Mouse (Mus musculus): ENCODE results near the gene Rnf31. TPM values are rescaled to one million over a fixed set of nuclear protein-coding genes. Genes with fewer than 3 reads are reported as not detected.

The Rnf31 gene
- total RNA-seq, 2 experiments from 2014 or later, result 10.5 to 34.4 TPM

DNA sequence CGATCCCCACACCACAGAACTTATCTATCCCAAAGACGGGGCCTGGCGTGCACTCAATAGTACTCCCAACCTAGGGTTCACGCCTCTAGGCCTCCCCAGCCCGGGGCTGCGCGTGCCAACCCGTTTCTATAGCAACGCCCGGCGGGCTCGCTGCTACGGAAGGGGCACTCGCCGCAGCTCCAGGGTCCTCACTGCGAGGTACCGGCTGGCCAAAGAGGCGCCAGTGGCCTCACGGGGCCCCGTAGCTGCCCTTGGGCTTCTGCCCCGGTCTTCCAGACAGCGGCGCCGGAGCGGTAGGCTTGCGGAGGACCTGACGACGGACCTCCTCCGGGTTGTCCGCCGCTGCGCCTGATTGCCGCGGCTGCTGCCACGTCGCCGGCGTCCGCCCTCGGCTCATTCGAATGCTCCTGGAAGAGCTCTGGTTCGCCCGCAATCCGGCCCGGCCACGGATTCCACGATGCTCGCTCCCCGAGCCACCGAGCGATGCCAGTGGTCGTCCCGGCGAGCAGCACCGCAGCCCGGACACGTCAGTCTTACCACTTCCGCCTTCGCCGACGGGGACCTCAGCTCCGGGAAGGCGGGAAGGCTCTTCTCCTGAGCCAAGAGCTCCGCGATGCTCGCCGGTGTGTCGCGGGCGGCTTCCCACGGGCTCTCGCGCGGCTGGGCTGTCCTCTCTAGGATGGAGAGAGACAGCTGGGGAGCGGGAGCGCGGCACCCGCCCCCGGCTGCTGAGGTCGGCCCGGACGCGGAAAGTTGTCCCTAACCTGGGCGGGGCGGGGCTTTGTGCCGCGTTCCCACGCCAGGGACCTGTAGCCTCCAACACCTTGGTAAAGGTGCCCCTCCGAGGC, 51.8 kb downstream of the Rnf31 start, which contains the start of gene Tm9sf1:
TSS of gene Tm9sf1 (minus strand) at position 747 of the 848 bp plus-strand sequence.
- peak; percentile 78 for ATAC-seq (replicated peaks; ENCODE audit: poor library complexity)

DNA sequence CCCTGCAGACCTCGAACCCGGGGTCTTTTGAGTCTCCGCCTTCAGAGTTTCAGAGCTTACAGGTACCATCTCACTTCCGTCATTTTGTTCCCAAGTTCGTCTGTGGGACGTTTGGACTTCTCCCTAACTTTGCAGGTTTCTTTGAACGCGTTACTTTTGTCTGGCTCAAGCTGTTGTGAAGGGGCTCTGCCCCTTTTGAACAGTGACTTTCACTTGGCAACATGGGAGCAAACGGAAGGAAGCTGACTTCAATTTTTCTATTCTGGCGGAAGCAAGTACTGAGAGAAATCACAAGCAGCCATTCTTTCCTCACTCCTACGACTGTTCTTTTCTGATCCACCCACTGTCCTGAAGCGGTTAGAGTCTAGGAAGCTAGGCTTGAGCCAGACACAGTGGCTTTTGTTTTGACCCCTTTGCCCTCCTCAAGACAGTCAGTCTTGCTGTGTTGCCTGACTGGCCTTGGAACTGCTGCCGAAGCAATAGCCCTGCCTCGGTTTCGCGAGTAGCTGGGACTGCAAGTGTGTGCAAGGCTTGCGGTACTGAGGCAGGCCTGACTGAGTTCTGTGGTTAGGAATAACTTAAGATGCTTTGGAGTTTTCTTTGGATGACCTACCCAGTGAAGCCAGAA, 52.9 kb downstream of the Rnf31 start:
- no peak for ATAC-seq (replicated peaks; ENCODE audit: poor library complexity)

DNA sequence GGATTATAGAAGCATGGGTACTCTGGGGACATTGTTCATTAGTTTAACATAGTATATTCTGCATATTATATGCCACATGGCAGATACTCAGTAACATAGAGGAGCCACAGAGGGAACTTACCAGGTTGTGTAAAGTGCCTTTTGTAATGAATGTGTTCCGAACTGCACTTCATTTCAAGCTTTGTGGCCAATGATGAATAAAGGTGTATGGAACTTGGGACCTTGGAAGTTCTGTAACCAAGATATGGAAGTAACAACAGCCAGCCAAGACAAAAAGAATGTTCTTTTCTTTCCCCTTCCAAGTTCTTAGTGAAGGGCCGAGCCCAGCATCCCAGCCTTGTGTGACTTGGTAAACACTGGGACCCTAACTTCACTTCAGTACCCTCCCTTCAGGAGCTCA, 58.4 kb downstream of the Rnf31 start, which contains the start of gene Tssk4:
TSS of gene Tssk4 (plus strand) at position 301 of the 400 bp plus-strand sequence.
- ATAC-seq (replicated peaks; ENCODE audit: poor library complexity), result no peak

DNA sequence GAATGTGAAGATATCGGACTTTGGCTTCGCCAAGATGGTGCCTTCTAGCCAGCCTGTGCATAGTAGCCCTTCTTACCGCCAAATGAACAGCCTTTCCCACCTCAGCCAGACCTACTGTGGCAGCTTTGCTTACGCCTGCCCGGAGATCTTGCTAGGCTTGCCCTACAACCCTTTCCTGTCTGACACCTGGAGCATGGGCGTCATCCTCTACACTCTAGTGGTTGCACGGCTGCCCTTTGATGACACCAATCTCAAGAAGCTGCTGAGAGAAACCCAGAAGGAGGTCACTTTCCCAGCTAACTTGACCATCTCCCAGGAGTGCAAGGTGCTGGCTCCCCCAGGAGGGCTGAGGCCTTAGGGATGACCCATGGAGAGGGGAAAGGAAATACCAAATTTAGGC, 60.0 kb downstream of the Rnf31 start:
- ATAC-seq (replicated peaks; ENCODE audit: poor library complexity), result no peak

Other genes with a start within 250 kb of the Rnf31 start
Only the 30 nearest of the 31 such genes appear.
- 38.9 and 48.0 TPM in 2 replicates for gene Dhrs4, start 113.0 kb upstream of the Rnf31 start, total RNA-seq (2015)
- 58.8 and 67.3 TPM in 2 replicates for gene Dhrs4, start 113.0 kb upstream of the Rnf31 start, total RNA-seq (2017)
- 0.05 and 0.15 TPM in 2 replicates for gene Carmil3, start 101.1 kb upstream of the Rnf31 start, total RNA-seq (2015)
- gene Carmil3, start 101.1 kb upstream of the Rnf31 start, total RNA-seq (2017), result not detected in 2 replicates
- gene Cpne6, start 81.3 kb upstream of the Rnf31 start, total RNA-seq (2015), result not detected in 2 replicates
- gene Cpne6, start 81.3 kb upstream of the Rnf31 start, total RNA-seq (2017), result not detected in 2 replicates
- gene Nrl, start 66.7 kb upstream of the Rnf31 start, total RNA-seq (2015), result not detected in 2 replicates
- not detected in 2 replicates for gene Nrl, start 66.7 kb upstream of the Rnf31 start, total RNA-seq (2017)
- 17.6 and 18.9 TPM in 2 replicates for gene Pck2, start 51.4 kb upstream of the Rnf31 start, total RNA-seq (2015)
- 32.5 and 44.3 TPM in 2 replicates for gene Pck2, start 51.4 kb upstream of the Rnf31 start, total RNA-seq (2017)
- gene Dcaf11, start 31.7 kb upstream of the Rnf31 start, total RNA-seq (2015), result 32.6 and 45.9 TPM in 2 replicates
- 61.1 and 69.1 TPM in 2 replicates for gene Dcaf11, start 31.7 kb upstream of the Rnf31 start, total RNA-seq (2017)
- gene A730061H03Rik, start 31.3 kb upstream of the Rnf31 start, total RNA-seq (2015), result 1.5 and 4.6 TPM in 2 replicates
- gene A730061H03Rik, start 31.3 kb upstream of the Rnf31 start, total RNA-seq (2017), result 3.3 and 8.2 TPM in 2 replicates
- 0.81 TPM in 1 of 2 replicates, not detected in the other for gene Fitm1, start 16.1 kb upstream of the Rnf31 start, total RNA-seq (2015)
- gene Fitm1, start 16.1 kb upstream of the Rnf31 start, total RNA-seq (2017), result 0.20 and 1.00 TPM in 2 replicates
- 899 and 931 TPM in 2 replicates for gene Psme1, start 13.6 kb upstream of the Rnf31 start, total RNA-seq (2015)
- 334 and 421 TPM in 2 replicates for gene Psme1, start 13.6 kb upstream of the Rnf31 start, total RNA-seq (2017)
- gene Emc9, start 6.4 kb upstream of the Rnf31 start, total RNA-seq (2015), result 5.1 and 5.5 TPM in 2 replicates
- 6.9 and 9.7 TPM in 2 replicates for gene Emc9, start 6.4 kb upstream of the Rnf31 start, total RNA-seq (2017)
- gene Psme2, start 595 bp upstream of the Rnf31 start, total RNA-seq (2015), result 374 and 388 TPM in 2 replicates
- gene Psme2, start 595 bp upstream of the Rnf31 start, total RNA-seq (2017), result 269 and 370 TPM in 2 replicates
- gene Irf9, start 11.9 kb downstream of the Rnf31 start, total RNA-seq (2015), result 20.6 and 24.8 TPM in 2 replicates
- gene Irf9, start 11.9 kb downstream of the Rnf31 start, total RNA-seq (2017), result 28.2 and 31.3 TPM in 2 replicates
- gene Rec8, start 26.3 kb downstream of the Rnf31 start, total RNA-seq (2015), result 3.5 and 9.5 TPM in 2 replicates
- gene Rec8, start 26.3 kb downstream of the Rnf31 start, total RNA-seq (2017), result 0.87 and 4.6 TPM in 2 replicates
- 28.3 and 31.0 TPM in 2 replicates for gene Ipo4, start 44.2 kb downstream of the Rnf31 start, total RNA-seq (2015)
- gene Ipo4, start 44.2 kb downstream of the Rnf31 start, total RNA-seq (2017), result 12.6 and 19.2 TPM in 2 replicates
- 6.7 and 8.5 TPM in 2 replicates for gene Gm49378, start 46.2 kb downstream of the Rnf31 start, total RNA-seq (2015)
- 1.5 and 4.9 TPM in 2 replicates for gene Gm49378, start 46.2 kb downstream of the Rnf31 start, total RNA-seq (2017)
- gene Tm9sf1, start 52.1 kb downstream of the Rnf31 start, total RNA-seq (2015), result 35.8 and 39.1 TPM in 2 replicates
- gene Tm9sf1, start 52.1 kb downstream of the Rnf31 start, total RNA-seq (2017), result 47.3 and 56.1 TPM in 2 replicates
- gene Tssk4, start 58.5 kb downstream of the Rnf31 start, total RNA-seq (2015), result 0.37 and 0.62 TPM in 2 replicates
- gene Tssk4, start 58.5 kb downstream of the Rnf31 start, total RNA-seq (2017), result 0.08 and 0.88 TPM in 2 replicates
- 19.3 and 21.4 TPM in 2 replicates for gene Mdp1, start 68.8 kb downstream of the Rnf31 start, total RNA-seq (2015)
- 21.7 and 22.4 TPM in 2 replicates for gene Mdp1, start 68.8 kb downstream of the Rnf31 start, total RNA-seq (2017)
- 29.4 and 36.0 TPM in 2 replicates for gene Gmpr2, start 80.2 kb downstream of the Rnf31 start, total RNA-seq (2015)
- 38.1 and 39.5 TPM in 2 replicates for gene Gmpr2, start 80.2 kb downstream of the Rnf31 start, total RNA-seq (2017)
- gene Nedd8, start 80.4 kb downstream of the Rnf31 start, total RNA-seq (2015), result 491 and 506 TPM in 2 replicates
- 258 and 288 TPM in 2 replicates for gene Nedd8, start 80.4 kb downstream of the Rnf31 start, total RNA-seq (2017)
- 19.4 and 23.1 TPM in 2 replicates for gene Tinf2, start 90.1 kb downstream of the Rnf31 start, total RNA-seq (2015)
- gene Tinf2, start 90.1 kb downstream of the Rnf31 start, total RNA-seq (2017), result 17.7 and 26.3 TPM in 2 replicates
- 0.35 and 0.61 TPM in 2 replicates for gene Tgm1, start 122.2 kb downstream of the Rnf31 start, total RNA-seq (2015)
- gene Tgm1, start 122.2 kb downstream of the Rnf31 start, total RNA-seq (2017), result 0.20 and 1.1 TPM in 2 replicates
- 8.7 and 14.0 TPM in 2 replicates for gene Rabggta, start 130.6 kb downstream of the Rnf31 start, total RNA-seq (2015)
- gene Rabggta, start 130.6 kb downstream of the Rnf31 start, total RNA-seq (2017), result 12.6 and 14.0 TPM in 2 replicates
- 45.7 and 50.9 TPM in 2 replicates for gene Dhrs1, start 154.0 kb downstream of the Rnf31 start, total RNA-seq (2015)
- 11.5 and 30.2 TPM in 2 replicates for gene Dhrs1, start 154.0 kb downstream of the Rnf31 start, total RNA-seq (2017)
- gene Nop9, start 154.0 kb downstream of the Rnf31 start, total RNA-seq (2015), result 25.6 and 26.5 TPM in 2 replicates
- gene Nop9, start 154.0 kb downstream of the Rnf31 start, total RNA-seq (2017), result 27.8 and 32.2 TPM in 2 replicates
- 0.20 and 0.77 TPM in 2 replicates for gene Cideb, start 166.8 kb downstream of the Rnf31 start, total RNA-seq (2015)
- 0.51 TPM in 1 of 2 replicates, not detected in the other for gene Cideb, start 166.8 kb downstream of the Rnf31 start, total RNA-seq (2017)
- gene Ltb4r2, start 169.7 kb downstream of the Rnf31 start, total RNA-seq (2015), result 0.39 and 0.44 TPM in 2 replicates
- gene Ltb4r2, start 169.7 kb downstream of the Rnf31 start, total RNA-seq (2017), result 0.47 and 0.62 TPM in 2 replicates
- 18.5 and 19.9 TPM in 2 replicates for gene Ltb4r1, start 174.3 kb downstream of the Rnf31 start, total RNA-seq (2015)
- gene Ltb4r1, start 174.3 kb downstream of the Rnf31 start, total RNA-seq (2017), result 31.4 and 42.4 TPM in 2 replicates
- 0.05 TPM in 1 of 2 replicates, not detected in the other for gene Adcy4, start 192.4 kb downstream of the Rnf31 start, total RNA-seq (2015)
- gene Adcy4, start 192.4 kb downstream of the Rnf31 start, total RNA-seq (2017), result not detected in 2 replicates
- 116 and 152 TPM in 2 replicates for gene Ripk3, start 197.2 kb downstream of the Rnf31 start, total RNA-seq (2015)
- gene Ripk3, start 197.2 kb downstream of the Rnf31 start, total RNA-seq (2017), result 25.3 and 49.9 TPM in 2 replicates